Mouse (Mus musculus) right cerebral cortex, postnatal 14 days (tissue): ENCODE results near the gene Stom.

Experiments
- DNase-seq: peaks from one replicate; pipeline ENCODE4 v3.0.0; 2022

Gene Stom

DNA sequence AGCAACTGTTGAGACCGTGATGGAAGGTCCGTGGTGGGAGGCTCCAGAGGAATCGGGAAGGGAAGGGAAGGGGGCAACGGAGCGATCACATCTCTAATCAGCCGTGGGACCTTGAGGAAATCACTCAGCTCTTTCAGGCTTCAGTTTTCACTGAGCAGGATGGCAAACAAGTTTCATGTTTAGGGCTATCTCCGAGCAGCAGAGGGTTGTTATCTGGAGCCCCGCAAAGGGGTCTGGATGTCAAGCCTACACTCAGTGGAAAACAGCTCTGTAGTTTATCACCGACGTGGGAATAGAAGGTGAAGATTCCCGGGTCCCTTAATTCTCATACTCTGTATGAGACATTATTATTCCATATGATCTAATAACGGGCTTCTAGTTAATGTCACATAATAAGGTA, 18.4 kb downstream of the Stom start:
- DNase-seq = no peak

DNA sequence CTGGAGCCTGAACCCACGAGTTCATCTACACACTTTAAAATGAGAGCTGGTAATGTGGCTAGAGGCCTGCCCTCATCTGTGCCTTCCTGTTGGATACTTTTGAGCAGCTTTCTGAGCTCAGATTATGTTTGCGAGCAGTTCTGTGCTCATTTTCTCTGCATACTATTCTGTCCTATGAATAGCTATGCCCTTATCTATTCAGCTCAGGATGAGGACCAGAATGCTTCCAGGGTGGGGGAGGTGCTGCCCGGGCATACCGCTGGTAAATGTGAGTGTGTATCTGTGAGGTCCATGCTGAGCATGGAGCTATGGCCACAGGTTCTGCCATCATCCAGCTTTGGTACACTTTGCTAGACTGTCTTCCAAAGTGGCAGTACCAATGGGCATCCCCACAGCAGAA, 19.2 kb downstream of the Stom start:
- DNase-seq = no peak

DNA sequence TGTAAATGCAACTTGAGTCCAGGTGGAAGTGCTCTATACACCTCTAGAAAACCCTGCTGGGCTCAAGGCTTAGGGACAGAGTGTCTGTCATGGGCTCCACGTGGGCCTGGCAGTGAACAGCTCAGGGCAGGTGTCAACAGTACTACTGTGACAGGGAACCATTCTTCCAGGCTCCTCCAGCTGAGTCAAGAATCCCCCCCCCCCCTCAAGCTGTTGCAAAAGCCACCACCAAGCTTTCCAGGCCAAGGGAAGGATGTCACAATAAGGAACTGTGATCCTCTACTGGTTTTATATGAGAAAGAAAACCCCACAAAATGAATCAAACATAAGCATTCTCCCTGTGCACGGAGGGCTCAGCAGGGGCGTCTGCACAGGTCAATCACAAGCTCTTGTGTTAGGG, 22.5 kb downstream of the Stom start:
- no peak for DNase-seq

DNA sequence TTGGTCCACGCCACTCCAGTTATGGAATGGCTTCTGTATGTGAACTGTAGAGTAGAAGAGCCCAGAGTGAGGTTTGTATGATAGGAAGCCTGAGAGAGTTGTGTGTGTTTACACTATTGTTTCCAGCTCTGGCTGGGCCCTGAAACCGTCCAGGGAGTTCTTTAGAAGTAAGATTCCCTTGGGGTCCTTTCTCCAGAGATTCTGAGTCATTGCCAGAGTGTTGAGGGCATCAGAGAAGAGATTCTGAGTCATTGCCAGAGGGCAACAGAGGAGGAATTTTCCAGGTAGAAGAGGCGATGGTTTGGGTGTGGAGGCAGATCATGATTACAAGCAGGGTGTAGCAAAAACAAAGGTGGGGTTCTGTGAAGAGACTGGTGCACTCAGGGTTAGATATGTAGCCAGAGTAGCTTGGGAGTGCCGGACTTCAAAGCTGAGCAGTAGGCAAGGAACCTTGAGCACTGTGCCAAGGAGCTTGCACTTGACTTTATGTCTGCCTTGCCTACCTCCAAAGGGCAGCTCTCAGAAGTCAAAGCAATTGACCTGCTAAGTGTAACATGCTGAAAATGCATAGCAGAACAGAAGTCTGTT, 26.8 kb downstream of the Stom start:
- DNase-seq = no peak

DNA sequence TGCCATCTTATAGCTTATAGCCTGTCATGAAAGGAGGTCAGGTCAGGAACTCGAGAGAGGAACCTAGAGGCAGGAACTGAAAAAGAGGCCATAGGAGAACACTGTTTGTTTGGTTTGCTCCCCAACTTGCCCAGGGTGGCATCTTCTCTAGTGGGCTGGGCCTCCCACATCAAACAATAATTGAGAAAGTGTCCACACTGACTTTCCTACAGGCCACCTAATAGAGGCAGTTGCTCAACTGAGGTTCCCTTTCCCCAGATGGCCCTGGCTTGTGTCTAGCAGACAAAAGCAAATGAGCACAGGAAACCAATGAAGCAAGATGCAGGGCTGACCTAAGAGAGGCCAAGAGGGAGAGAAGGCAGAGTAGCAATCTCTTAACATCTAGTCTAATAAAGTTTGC, 28.6 kb downstream of the Stom start:
- DNase-seq = no peak

DNA sequence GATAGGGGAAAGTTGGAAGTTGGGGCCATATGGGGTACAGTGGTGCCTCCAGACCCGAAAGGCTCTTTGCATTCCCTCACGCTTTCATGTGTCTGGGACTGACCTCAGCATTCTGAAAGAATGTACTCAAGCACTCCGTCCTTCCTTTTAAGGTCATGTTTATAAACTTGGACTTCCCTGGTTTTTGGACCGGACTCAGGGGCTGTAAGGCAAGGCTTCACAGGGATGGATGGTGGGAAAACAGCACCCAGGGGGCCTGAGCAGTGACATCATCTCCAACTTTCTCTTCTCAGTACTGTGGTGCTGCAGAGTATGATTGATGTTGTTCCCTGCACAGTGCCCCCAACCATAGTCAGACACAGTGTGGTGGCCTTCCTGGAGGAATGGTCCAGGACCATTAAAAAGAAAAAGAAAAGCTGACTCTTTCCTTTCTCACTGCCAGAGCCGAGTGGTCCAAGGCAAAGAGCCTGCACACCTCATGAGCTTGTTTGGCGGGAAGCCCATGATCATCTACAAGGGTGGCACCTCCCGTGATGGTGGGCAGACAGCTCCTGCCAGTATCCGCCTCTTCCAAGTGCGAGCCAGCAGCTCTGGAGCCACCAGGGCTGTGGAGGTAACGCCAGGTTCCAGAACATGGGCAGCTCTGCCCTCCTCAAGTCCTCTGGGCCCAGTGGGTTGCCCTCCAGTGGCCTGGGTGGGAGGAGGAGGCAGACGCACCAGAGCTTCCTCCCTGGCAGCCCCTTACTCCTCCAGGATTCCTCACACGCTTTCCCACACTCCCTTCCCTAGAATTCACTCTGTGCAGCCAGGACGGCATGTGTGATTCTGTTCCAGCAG, 34.5 kb downstream of the Stom start:
- no peak for DNase-seq

DNA sequence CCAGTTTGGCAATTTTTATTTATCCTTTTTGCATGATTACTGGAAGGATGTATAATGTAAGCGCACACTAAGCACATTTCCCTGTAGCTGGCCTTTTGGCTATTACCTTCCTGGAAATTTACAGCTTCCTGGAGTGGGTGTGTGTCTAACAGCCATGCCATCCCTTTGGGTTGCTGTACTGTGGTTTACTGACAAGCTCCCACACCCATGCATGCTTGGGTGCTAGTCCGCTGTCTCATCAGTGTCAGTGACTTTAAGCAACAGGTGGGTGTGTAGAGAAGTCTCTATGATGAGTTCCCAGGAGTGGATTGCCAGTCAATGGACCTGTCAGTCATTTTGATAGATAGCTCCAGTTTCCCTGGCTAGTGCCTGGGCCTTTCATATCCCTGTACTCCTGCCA, 37.3 kb downstream of the Stom start:
- DNase-seq = no peak

DNA sequence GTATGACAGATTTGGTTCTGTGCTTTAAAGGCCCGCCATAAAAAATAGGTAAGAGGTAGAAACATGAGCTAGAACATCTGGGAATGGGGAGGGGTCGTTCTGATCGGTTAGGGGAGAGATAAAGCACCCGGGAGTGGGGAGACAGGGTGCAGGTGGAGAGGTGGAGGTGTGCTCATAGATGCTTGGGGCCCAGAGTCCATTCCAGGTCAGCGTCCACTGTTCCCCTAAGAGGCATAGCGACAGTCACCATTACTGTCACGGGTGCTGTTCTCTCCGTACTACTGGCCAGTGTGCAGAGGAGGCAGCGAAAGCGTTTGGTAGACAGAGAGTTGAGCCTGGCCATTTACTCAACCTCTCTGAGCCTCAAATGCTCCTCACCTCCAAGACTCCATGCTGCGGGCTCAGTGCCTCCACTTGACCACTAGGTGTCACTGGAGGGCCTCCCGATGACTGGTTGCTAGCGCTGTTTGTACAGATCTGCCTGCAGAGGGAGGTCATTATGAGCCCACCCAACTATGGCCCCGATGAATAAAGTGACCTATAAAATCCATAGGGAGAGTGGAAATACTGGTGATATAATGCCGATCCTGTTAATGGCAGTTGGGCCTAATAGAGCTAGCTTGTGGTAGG, 39.0 kb downstream of the Stom start:
- DNase-seq = peak; percentile 72

DNA sequence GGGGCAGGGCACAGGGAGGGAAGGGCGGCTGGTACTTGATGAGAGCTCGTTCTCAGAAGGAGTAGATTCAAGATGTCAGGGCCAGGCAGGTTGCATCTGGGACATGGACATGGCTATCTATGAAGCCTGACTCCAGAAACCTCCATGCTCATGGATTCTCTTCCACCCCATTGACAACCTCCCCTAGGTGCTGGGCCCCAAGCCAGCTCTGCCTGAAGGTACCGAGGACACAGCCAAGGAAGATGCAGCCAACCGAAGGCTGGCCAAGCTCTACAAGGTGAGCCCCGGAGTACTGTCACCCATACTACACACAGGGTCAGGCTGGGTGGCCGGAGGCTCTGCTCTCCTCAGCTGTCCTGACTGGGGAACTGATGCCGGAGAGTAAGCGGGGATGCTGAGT, 43.5 kb downstream of the Stom start:
- no peak for DNase-seq

DNA sequence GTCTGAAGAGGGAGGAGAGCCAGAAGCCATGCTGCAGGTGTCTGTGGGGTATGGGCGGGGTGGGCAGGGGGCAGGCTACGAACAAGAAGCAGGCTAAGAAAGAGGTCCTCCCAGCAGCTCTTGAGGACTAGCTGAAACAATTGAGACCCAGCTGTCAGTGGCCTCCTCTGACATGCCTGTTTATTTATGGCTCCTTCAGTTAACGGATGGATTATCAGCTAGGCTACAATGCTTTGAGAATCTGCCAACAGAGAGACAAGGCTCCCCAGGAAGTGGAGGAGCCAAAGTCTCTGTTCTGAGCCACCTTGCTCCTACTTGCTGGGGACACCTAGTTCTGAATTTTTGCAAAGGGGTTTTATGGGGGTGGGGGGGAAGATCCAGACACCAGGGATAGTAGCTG, 44.1 kb downstream of the Stom start:
- DNase-seq = no peak

DNA sequence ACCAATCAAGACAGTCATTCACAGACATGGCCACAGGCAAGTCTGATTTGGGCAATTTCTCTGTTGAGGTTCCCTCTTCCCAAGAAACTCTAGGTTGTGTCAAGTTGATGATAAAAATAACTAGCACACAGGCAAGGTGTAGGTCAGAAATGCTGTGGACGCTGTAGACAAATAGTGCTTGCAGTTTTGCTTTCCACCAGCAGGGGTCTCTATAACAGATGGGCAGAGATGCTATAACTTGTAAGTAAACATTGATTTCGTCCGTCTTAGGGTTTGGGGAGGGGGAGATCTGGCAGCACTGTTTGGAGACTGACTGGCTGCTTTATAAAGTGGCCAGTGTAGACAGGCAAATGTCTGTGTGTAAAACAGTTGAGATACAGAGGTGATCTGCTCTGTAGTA, 44.9 kb downstream of the Stom start:
- peak; percentile 54 for DNase-seq

DNA sequence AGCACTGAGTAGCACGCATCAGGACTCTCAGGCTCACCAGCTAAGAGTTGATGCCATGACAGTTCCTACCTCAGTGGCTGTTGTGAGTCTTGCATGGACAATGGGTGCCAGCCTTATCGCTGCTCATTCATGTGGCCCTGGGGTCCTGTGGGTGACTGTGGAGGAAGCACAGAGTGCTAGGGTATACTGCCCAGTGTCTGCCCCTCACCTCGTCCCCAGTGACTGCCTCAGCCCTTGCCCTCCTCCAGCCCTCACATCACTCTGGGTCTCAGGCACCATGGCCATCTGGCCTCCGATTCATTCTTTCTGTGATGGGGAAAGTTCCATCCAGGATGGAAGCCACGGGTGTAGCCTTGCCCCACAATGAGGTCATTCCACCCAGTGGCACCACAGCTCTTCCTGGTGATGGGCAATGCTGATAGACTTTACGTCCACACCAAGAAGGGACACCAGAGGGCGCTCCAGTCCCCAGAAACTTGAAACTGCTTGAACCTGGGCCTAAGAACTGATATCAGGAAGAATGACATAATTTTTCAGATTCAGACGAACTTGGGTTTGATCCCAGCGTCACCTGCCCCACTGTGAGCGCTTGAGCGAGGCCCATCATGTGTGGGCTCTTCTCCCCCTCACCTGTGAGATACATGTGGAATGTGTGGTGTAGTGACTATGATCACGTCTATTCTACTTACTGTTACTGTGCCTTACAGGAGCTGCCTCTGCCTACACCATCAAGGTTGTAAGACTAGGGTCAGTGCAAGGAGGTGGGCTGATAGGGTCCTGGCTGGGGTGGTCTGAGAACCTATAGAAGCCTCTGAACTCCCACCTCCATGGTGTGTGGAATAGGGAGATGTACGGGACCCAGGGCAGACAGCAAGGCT, 47.8 kb downstream of the Stom start:
- peak; percentile 85 for DNase-seq

DNA sequence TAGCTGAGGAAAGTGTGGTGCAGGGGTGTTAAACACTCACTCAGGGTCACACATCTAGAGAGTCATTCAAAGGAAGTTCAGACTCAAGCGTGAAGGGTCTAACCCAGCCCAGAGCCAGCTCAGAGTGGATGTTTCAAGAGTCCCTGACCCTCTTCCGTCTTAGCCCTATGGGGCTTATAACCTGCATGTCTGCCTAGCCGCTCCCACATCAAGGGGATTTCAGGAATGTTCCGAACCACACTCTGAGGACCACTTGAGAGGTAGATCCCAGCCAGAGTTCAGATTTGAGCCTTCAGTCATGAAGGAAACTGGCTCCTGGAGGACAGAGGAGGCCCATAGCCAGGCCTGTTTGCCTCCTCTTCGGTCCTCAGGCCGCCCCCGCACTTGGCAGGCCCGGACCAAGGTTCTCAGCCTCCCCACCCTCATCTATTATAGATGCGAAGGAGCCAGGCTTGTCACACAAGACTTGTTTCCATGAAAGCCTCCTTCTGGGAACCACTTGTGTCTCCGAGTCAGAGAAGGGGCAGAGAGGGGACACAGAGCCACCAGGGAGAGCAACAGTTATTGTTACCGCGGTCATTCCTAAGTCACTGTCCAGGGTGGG, 49.7 kb downstream of the Stom start:
- no peak for DNase-seq

DNA sequence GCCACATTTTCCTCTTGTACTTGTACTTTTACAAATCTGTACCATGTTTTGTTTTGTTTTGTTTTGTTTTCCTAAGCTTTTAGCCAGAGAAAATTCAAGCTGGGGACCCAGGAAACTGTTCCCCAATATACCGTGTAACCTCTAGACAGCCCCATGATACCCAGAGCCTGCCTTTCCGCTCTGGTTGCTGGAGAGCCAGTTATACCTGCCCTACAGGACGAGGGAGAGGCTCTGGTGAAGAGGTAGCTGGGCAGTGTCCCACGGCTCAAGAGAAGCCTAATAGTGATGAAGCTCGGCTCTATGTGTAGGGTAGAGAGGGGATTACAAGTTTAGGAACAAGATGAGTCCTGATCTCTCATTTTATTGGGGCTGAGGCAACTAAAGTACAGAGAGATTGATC, 51.6 kb downstream of the Stom start:
- DNase-seq = no peak

DNA sequence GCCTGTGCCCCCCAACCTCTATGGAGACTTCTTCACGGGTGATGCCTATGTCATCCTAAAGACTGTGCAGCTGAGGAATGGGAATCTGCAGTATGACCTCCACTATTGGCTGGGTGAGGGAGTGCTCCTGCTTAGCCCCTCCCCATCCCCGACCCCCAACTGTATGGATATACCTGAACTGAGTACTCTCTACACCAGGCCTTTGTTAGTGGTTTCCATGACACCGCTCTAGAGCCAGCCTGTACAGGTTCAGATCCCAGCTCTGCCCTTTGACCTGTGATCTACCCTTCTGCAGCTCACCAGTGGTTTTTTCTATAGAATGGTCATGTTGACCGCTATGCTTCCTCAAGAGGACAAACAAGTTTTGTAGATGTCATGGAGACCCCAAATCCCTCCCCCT, 52.8 kb downstream of the Stom start:
- DNase-seq = no peak

DNA sequence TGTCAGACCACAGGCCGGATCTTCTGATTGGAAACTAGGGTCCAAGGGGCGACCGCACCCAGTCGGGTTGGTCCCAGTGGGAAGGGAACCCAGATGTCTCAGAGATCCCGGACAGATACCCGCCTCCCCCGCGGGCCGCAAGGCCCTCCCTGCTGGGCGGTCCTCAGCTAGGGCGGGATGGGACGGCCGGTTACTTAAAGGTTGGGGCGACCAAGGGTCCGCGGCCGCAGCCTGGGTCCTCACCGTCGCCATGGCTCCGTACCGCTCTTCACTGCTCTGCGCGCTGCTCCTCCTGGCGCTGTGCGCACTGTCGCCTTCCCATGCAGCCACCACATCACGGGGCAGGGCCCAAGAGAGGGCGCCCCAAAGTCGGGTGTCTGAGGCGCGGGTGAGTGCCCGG, 54.6 kb downstream of the Stom start:
- DNase-seq = no peak

DNA sequence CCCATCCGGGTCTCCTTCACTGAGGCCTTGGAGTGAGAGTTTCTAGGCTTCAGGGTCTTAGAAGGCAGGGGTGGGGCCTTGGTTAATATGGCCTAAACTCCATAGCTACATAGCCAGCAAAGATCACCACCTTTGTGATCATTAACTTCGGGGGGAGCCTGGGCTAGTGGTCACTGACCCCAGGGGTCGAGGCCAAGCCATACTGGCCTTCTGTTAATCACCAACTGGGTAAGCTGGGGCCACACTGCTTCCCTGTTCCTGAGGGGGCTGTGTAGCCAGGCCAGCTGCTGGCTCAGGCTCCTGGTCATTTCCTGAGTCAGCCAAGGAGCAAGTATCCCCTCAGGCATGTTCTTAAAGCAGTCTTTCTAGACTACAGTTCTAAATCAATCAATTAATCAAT, 56.8 kb downstream of the Stom start:
- DNase-seq = no peak

DNA sequence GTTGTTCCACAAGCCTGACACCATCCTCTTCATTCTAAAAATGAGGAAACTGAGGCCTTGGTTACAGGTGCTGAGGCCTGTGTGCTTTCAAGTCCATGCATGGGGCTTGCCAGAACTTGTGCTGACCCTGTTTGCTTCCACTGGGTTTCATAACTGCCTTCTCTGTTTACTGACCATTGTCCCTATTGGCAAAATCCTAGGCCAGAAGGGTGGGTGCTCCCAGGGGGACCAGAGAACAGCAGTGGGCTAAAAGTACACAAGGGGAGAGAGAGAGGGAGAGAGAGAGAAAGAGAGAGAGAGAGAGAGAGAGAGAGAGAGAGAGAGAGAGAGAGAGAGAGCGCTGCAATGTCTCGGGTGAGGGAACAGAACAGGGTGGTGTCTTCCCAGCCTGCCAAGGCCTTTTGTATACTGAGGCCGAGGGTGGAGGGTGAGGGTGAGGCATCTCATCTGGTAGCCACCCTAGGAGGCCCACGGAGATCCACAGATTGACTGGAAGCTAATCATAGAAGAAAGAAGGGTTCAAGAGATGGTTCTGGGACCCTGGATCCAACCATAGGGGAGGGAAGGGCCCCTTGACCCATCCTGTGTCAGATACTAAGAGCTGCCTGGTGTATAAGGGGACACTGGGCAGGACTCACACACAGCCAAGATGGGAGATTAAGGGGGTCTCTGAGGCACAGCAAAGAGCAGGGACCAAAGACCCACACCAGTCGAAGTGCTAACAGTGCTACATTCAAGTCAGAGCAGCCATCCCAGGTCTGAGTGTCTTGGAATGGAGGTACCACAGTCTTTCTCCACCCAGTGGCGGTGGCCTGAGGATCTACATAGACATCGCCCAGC, 58.2 kb downstream of the Stom start:
- DNase-seq = no peak

DNA sequence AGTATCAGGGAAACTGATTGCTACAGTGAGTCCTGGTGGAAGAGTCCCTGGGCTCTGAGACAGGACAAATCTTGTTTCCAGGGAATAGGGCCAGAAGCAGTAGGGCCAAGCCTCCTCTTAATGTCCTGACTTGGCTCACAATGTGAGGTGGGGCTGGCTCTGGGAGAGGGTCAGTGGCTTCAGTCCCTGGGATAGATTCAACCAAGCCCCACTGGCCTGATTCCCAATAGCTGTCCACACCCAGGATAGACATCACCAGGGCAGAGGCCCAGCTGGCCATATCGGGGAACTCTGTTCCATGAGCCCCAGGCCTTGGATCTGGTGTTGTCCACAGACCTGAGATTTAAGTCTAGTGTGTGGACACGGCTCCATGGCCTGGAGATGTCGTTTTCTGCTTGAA, 59.1 kb downstream of the Stom start:
- no peak for DNase-seq

DNA sequence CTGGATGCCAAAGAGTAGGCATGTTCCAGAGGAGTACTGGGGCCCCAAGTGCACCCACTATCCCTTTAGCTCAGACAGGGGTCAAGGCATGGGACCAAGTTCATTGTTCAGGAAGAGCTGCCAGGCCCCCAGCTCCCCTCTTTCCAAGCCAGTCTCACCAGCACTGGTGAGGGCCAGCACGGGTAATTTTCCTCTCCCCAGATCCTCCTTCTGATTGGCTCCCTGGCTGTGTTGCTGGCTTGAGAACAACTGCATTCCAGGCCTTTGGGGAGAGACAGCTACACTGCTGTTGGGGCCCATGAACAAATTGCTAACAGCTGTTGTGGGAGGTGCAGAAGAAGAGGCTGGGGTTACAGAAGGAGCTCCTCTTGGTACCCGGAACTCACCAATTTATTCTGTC, 63.2 kb downstream of the Stom start:
- DNase-seq = no peak

DNA sequence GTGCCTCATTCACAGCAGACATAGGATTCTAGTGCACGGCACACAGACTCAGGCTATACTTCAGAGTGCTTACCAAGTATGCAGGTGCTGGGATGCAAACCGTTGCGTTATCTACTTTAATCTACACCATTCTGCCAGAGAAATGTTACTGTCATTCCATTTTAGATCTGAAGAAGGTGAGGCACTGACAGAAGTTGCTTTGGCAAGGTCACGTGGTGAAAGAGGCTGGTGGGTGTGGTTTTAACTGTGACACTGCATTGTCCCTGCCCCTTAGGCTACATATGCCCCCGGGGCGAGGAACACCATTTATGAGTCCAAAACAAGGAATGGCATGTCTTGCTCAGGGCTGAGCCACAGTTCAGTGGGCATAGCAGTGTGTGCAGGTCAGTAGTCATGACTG, 63.9 kb downstream of the Stom start:
- no peak for DNase-seq

DNA sequence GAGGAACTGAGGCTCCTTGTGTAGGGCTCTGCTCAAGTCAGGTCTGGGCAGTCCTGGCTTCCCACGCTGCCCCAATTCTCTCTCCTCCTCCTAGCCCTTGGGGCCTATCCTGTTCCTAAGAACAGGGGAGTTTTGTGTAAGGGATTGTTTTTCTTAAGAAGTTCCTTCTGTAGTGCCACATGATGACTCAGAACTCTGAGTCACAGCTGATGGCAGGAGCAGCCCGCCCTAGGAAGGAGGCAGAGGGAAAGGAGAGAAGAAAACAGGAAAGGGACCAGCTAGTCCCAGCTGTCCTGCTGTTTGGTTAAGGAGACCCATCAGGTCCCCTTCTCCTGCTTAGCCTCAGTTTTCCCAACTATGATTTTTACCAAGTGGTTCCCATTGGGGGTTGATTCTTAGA, 65.0 kb downstream of the Stom start:
- no peak for DNase-seq
